In genomic region chr8:8285876-8286275, GRCm38 (mm10) we compare ENCODE assay signal across 24 mouse cellular contexts.
DNase-seq lines count a peak whose midpoint lies in the region; ATAC-seq and TF ChIP-seq lines count a peak whose summit lies in the region.
"Had no signal": no experiment of that assay in that cellular context is flagged by ENCODE, and none has a peak within 500 bp of the region (broad histone marks: within the 10 kb centered on the region; RNA-seq: fewer than 3 reads in every experiment).

No protein-coding gene starts in this region.

- no peaks in the 10 kb centered on the region for H3K4me1 ChIP-seq in embryonic facial prominence, embryonic 14.5 days (ENCODE audit: control insufficient read depth, insufficient read depth, low read length)
- no peaks in the 10 kb centered on the region for H3K4me1 ChIP-seq in embryonic facial prominence, embryonic 10.5 days
- no peaks in the 10 kb centered on the region for H3K4me1 ChIP-seq in lung, postnatal 0 days (ENCODE audit: insufficient read depth, low read depth, low read length)
- H3K4me1 ChIP-seq in limb, embryonic 10.5 days: no peaks in the 10 kb centered on the region

- H3K27ac ChIP-seq in embryonic facial prominence, embryonic 14.5 days (replicated peaks; ENCODE audit: low read depth, low read length): no peak overlapping the region
- no peak overlapping the region for H3K27ac ChIP-seq in embryonic facial prominence, embryonic 10.5 days (replicated peaks)
- no peak overlapping the region for H3K27ac ChIP-seq in lung, postnatal 0 days (ENCODE audit: low read length)
- H3K27ac ChIP-seq in limb, embryonic 10.5 days: no peak overlapping the region

- H3K9ac ChIP-seq in embryonic facial prominence, embryonic 14.5 days (ENCODE audit: low read depth, low read length): no peak overlapping the region
- no peak overlapping the region for H3K9ac ChIP-seq in lung, postnatal 0 days (replicated peaks; ENCODE audit: low read depth)

- no peaks in the 10 kb centered on the region for H3K36me3 ChIP-seq in embryonic facial prominence, embryonic 14.5 days (ENCODE audit: control insufficient read depth, insufficient read depth, low read length)
- H3K36me3 ChIP-seq in embryonic facial prominence, embryonic 10.5 days (replicated peaks): no peaks in the 10 kb centered on the region
- no peaks in the 10 kb centered on the region for H3K36me3 ChIP-seq in lung, postnatal 0 days (ENCODE audit: insufficient read depth, low read length)
- H3K36me3 ChIP-seq in limb, embryonic 10.5 days: no peaks in the 10 kb centered on the region
- H3K36me3 ChIP-seq: G1E had no signal

- DNase-seq in embryonic facial prominence, embryonic 14.5 days (ENCODE audit: low spot score): peak; percentile 11
- DNase-seq in embryonic facial prominence, embryonic 10.5 days (ENCODE audit: low spot score): no peak
- no peak for DNase-seq in lung, postnatal 0 days (ENCODE audit: low spot score)
- DNase-seq in lung, postnatal 25 days (ENCODE audit: low spot score): no peak
- peak; percentile 62 for DNase-seq in 3T3-L1 (ENCODE audit: low read depth, low spot score)
- peak; percentile 56 for DNase-seq in Muller cell, postnatal 12 days (ENCODE audit: inconsistent ontology term)
- no peak for DNase-seq in layer of hippocampus, adult 18-20 months (ENCODE audit: low spot score in 2 of 2)
- no peak for DNase-seq in limb, embryonic 10.5 days (ENCODE audit: low spot score)
- DNase-seq: adrenal gland, adult 2 months; adrenal gland, adult 8-10 months; adrenal gland, postnatal 10 days; adrenal gland, postnatal 14 days; adrenal gland, postnatal 25 days; adrenal gland, postnatal 36 days; B cell, adult 2 months; cerebellum, adult 11 months; cerebellum, adult 11-12 months; cerebellum, adult 18-20 months; cerebellum, adult 2 months had no signal

- H3K9me3 ChIP-seq in embryonic facial prominence, embryonic 14.5 days (ENCODE audit: control insufficient read depth, low read length): no peaks in the 10 kb centered on the region
- no peaks in the 10 kb centered on the region for H3K9me3 ChIP-seq in embryonic facial prominence, embryonic 10.5 days
- no peaks in the 10 kb centered on the region for H3K9me3 ChIP-seq in lung, postnatal 0 days (ENCODE audit: low read length)
- no peaks in the 10 kb centered on the region for H3K9me3 ChIP-seq in limb, embryonic 10.5 days (replicated peaks)
- H3K9me3 ChIP-seq: G1E had no signal

- TF ChIP-seq EP300 in lung, postnatal 0 days (IDR thresholded peaks at IDR 0.05): peak; percentile 48; the same call in 1 of the 2 replicates

- H3K4me2 ChIP-seq in embryonic facial prominence, embryonic 14.5 days (ENCODE audit: low read depth, low read length): no peak overlapping the region
- no peak overlapping the region for H3K4me2 ChIP-seq in lung, postnatal 0 days (replicated peaks; ENCODE audit: low read depth, low read length)

- WGBS in embryonic facial prominence, embryonic 14.5 days: 61% methylated on average over 4 of the region's 4 CpGs
- WGBS in embryonic facial prominence, embryonic 10.5 days: 81% methylated on average over 4 of the region's 4 CpGs
- 63% methylated on average over 4 of the region's 4 CpGs for WGBS in lung, postnatal 0 days
- 89% methylated on average over 4 of the region's 4 CpGs for WGBS in limb, embryonic 10.5 days

- no peak overlapping the region for H3K4me3 ChIP-seq in embryonic facial prominence, embryonic 14.5 days (ENCODE audit: low read depth, low read length)
- H3K4me3 ChIP-seq in embryonic facial prominence, embryonic 10.5 days: no peak overlapping the region
- no peak overlapping the region for H3K4me3 ChIP-seq in lung, postnatal 0 days (ENCODE audit: low read depth, low read length)
- no peak overlapping the region for H3K4me3 ChIP-seq in limb, embryonic 10.5 days

- no peaks in the 10 kb centered on the region for H3K27me3 ChIP-seq in embryonic facial prominence, embryonic 14.5 days (replicated peaks; ENCODE audit: control insufficient read depth, insufficient read depth, low read length)
- no peaks in the 10 kb centered on the region for H3K27me3 ChIP-seq in embryonic facial prominence, embryonic 10.5 days (replicated peaks; ENCODE audit: low read depth, poor library complexity, severe bottlenecking)
- H3K27me3 ChIP-seq in lung, postnatal 0 days (replicated peaks; ENCODE audit: insufficient read depth, low read length): no peaks in the 10 kb centered on the region
- no peaks in the 10 kb centered on the region for H3K27me3 ChIP-seq in limb, embryonic 10.5 days (ENCODE audit: low read depth, poor library complexity, severe bottlenecking)
- H3K27me3 ChIP-seq: CH12.LX, Patski had no signal

- TF ChIP-seq CTCF in lung, postnatal 0 days (IDR thresholded peaks at IDR 0.05): no peak

- no peak for ATAC-seq in embryonic facial prominence, embryonic 14.5 days (ENCODE audit: low read depth)
- no peak for ATAC-seq in lung, postnatal 0 days
- ATAC-seq: activated CD4-positive, CD25-positive, alpha-beta regulatory T cell, adult 4 months; CD4-positive, CD25-positive, alpha-beta regulatory T cell, adult 4 months; Patski had no signal

Comparison
In these comparisons a context has a peak if more than half of its experiments do, and no peak if none do; other contexts are left out.
1. DNase-seq: peak in embryonic facial prominence, embryonic 14.5 days (single experiment), 3T3-L1 (single experiment) and Muller cell, postnatal 12 days (single experiment); none in embryonic facial prominence, embryonic 10.5 days (single experiment), lung, postnatal 0 days (single experiment), lung, postnatal 25 days (single experiment), layer of hippocampus, adult 18-20 months (0 of 2) and limb, embryonic 10.5 days (single experiment).